In genomic region chr10:12996736-12997477, GRCm38 (mm10) we compare ENCODE assay signal across 8 mouse cellular contexts. TPM values are rescaled to one million over a fixed set of nuclear protein-coding genes. Genes with fewer than 3 reads are reported as not detected.
DNase-seq lines count a peak whose midpoint lies in the region; ATAC-seq lines count a peak whose summit lies in the region.

No protein-coding gene starts in this region.

- no peaks in the 10 kb centered on the region for H3K4me1 ChIP-seq in hindbrain, embryonic 14.5 days (replicated peaks; ENCODE audit: control insufficient read depth, insufficient read depth, low read length)

- no peaks in the 10 kb centered on the region for H3K9me3 ChIP-seq in hindbrain, embryonic 14.5 days (ENCODE audit: control insufficient read depth, low read length)

- H3K4me3 ChIP-seq in hindbrain, embryonic 14.5 days (replicated peaks; ENCODE audit: low read length), result no peak overlapping the region

- H3K9ac ChIP-seq in hindbrain, embryonic 14.5 days, result no peak overlapping the region

- no peaks in the 10 kb centered on the region for H3K27me3 ChIP-seq in hindbrain, embryonic 14.5 days (ENCODE audit: control insufficient read depth, insufficient read depth, low read length)

- no peaks in the 10 kb centered on the region for H3K36me3 ChIP-seq in hindbrain, embryonic 14.5 days (replicated peaks; ENCODE audit: control insufficient read depth, insufficient read depth)

- peak; percentile 70 for DNase-seq in Muller cell, postnatal 12 days (ENCODE audit: inconsistent ontology term)
- peak; percentile 91 to 96 for DNase-seq in cerebellum, postnatal 14 days
- peak; percentile 77 to 86 for DNase-seq in frontal cortex, postnatal 36 days (ENCODE audit: low spot score in 2 of 2)
- peak; percentile 88 for DNase-seq in hindbrain, embryonic 14.5 days (ENCODE audit: low spot score)
- peak; percentile 75 to 95 for DNase-seq in layer of hippocampus, postnatal 25 days (ENCODE audit: extremely low spot score in 1 of 2, low spot score in 1 of 2)
- DNase-seq in lung, postnatal 36 days, result peak; percentile 96
- peak; percentile 87 for DNase-seq in retina, postnatal 1 day
- DNase-seq in thymus, postnatal 4 days, result peak; percentile 92

- H3K27ac ChIP-seq in hindbrain, embryonic 14.5 days, result no peak overlapping the region

- H3K4me2 ChIP-seq in hindbrain, embryonic 14.5 days (replicated peaks), result no peak overlapping the region

- 50% methylated on average over 17 of the region's 17 CpGs for WGBS in hindbrain, embryonic 14.5 days

- peak; percentile 76; the same call in 1 of the 2 replicates for ATAC-seq in hindbrain, embryonic 14.5 days (ENCODE audit: low FRiP score)

RNA-seq across cellular contexts. Expression of gene Sf3b5, which starts 8.2 kb away (rescaled TPM):
- 25.9 and 28.1 TPM in 2 replicates for polyA plus RNA-seq in hindbrain, embryonic 14.5 days (2014; fragmentation: Nextera tagmentation; extraction: Ambion mirVana)
- total RNA-seq in layer of hippocampus, postnatal 25 days (2021), result 1 to 10 TPM; 9.3 to 9.8 TPM

RNA-seq across cellular contexts. Expression of gene Stx11, which starts 32.8 kb away (rescaled TPM):
- polyA plus RNA-seq in hindbrain, embryonic 14.5 days (2014; fragmentation: Nextera tagmentation; extraction: Ambion mirVana), result 2.0 and 3.7 TPM in 2 replicates
- total RNA-seq in layer of hippocampus, postnatal 25 days (2021), result under 1 TPM in 1 of 2 experiments, not detected in 1; 0.22 TPM
